Mouse (Mus musculus) lung, postnatal 0 days (tissue): ENCODE data around the gene Itpr2.

Experiments used
- CTCF ChIP-seq: IDR thresholded peaks from 2 replicates; pipeline ENCODE4 v1.5.1; 2016; ENCODE audit warnings: antibody characterized with exemption, mild to moderate bottlenecking
- EP300 ChIP-seq: IDR thresholded peaks from 2 replicates; pipeline ENCODE4 v1.6.1; 2016; ENCODE audit warnings: antibody characterized with exemption, mild to moderate bottlenecking, control low read depth

- TF ChIP-seq CTCF (no peak), EP300 (no peak)
Measured at GRCm38 (mm10) chr6:146157099-146157498, 344.9 kb downstream of the Itpr2 start.
